Mouse (Mus musculus): Measurements from ENCODE around the gene Lpcat1.
A peak's percentile ranks its signal among the peaks of the same experiment; 100 is the strongest.

Lpcat1 gene

DNA sequence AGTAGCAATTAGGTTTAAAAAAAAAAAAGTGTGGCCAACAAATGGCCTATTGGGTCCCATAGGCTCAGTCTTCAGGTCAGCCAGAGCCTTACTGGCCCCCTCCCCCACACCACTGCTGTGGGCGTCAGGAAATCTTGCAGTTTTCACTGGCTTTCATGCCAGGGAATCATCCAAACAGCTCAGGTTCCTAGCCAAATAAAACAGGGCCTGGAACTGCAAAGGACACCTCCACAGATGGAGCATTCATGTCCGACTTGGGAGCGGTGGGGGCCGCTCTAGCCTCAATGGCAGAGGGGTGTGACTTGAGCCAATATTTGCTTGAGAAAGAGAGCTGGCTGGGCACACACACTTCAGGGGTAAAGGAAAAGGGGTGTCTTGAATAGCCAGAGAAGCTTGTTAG is 20.5 kb upstream of the Lpcat1 start:
- DNase-seq (ENCODE audit: low read depth, low spot score): no peak

DNA sequence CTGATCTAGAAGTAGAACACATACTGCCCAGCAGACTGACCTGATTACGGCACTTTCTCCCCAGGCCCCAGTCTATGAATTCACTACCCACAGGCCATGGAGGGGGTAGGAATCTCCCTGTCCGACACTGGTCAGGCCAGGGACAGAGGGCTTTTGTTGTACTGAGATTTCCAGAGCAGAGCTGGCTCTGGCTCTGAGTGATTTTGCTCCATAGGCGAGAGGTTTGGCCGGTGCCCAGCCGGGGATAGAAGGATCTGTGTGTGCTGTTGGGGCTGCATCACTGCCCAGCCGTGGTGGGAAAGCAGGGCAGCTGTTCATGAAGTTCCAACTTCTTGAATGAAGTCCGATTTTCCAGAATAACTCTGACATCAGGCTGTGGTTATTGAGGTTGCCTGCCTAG is 20.1 kb upstream of the Lpcat1 start:
- DNase-seq (ENCODE audit: low read depth, low spot score): no peak

DNA sequence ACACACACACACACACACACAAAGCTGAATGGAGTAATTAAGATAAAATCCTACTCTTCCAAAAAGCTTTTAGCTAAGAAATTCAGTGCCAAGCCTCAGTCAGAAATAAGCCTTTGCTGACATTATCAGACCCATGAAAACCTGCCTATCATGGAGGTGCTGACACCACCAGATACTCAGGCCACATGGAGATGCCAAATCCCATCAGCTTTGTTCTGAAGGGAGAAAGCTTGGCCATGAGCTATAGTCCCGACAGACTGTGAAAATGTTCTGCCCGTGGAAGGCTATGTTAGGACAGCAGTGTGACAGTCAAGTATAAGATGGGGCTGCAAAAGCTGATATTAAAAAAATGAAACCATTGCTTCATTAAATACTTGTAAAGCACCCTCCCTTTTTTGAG is 19.5 kb upstream of the Lpcat1 start:
- no peak for DNase-seq (ENCODE audit: low read depth, low spot score)

DNA sequence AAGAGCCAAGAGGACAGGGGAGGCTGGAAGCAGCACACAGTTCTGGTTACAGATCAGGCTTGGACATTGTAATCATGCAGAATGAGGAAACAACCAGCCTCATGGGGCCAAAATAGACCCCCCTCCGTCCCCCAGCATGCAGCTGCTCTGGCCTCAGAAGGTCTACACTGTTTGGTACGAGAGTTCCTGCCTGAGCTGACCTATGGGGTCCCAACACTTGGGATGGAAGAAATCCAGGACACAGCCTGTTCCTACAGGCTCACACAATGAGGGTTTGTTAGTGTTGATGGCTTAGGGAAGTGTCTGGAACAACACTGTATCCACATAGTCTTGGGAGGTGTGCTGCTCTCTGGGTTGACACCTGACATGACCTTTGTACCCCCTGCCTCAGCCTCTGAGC is 18.8 kb upstream of the Lpcat1 start:
- DNase-seq (ENCODE audit: low read depth, low spot score): no peak

DNA sequence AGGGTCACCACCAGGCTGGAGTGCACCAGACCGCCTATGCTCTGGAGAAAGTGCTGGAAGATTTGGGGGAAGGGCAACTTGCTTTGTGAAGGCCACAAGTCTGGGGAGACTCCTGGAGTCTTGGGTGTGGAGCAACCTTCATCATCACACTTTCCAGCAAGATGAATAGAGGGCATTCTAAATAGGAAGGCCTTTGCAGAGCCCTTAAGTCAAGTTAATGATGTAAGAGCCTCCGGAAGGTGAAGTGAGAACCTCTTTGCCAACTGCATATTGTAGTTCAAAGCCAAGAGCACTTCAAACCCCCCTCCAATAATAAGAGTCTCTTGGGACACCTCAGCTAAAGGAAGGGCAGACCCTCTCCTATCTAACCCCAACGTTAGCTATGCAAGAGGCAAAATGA is 18.3 kb upstream of the Lpcat1 start:
- no peak for DNase-seq (ENCODE audit: low read depth, low spot score)

DNA sequence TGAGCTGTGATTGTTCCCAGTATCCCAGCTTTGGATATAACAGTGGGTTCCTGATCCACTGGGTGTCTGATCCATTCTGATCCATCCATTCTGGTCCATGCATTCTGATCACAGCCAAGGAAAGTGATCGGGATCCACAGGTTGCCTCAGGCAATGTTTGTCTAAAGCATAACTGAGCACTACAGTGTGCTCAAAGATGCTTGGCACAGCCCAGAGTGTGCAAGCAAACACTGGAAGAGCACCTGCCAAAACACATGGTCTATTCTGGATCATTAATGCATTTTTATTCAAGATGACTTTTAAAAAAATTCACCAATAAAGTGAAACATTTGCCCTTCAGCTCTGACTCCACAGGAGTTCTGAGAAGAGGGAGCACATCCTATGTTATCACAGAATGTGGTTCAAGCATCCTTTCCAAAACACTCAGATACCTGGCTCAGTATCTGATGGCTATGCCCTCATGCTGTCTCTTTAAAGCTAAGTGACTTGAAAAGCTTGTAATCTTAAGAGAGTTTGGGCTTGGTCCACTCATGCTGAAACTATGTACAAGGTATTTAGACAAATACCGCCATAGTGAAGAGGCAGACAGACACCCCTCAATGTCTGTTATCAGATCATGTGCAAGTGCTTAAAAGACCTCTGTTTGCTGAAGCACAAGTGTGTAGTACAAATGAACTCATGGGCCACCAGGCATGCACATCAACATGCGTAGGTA is 13.3 kb upstream of the Lpcat1 start:
- no peak for DNase-seq (ENCODE audit: low read depth, low spot score)

DNA sequence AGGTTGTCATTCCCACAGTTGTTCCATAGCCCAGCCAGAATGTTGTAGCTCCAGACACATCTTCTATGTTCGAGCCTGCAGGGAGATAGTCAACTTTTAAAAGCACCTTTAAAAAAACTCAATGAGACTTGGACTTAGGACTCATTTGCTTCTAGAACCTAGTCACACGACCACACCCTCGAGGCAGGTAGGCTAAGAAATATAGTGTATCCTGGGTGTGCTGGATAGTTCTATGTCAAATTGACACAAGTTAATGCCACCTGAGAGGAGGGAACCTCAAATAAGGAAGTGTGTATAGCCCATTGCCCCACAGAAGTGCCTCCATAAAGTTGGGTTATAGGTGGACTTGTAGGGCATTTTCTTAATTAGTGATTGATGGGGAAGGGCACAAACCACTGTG is 11.7 kb upstream of the Lpcat1 start:
- no peak for DNase-seq (ENCODE audit: low read depth, low spot score)

DNA sequence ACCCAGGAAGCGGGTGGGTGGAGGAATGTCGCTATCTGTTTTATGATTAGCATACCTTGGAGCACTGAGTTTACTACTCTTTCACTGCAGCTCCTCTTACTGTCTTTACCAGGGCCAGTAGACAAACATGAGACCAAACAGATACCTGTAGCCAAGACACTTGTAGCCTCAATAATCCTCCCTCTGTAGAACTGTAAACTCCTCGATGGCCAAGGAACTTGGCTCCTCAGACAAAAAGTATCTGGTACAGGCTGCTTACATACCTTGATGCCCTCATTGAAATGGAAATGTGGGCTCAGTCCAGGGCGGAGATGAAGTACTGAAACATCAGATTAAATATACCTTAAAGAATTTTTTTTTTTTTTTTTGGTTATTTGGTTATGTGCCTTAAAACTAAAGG is 9.7 kb upstream of the Lpcat1 start:
- peak; percentile 81 for DNase-seq (ENCODE audit: low read depth, low spot score)

DNA sequence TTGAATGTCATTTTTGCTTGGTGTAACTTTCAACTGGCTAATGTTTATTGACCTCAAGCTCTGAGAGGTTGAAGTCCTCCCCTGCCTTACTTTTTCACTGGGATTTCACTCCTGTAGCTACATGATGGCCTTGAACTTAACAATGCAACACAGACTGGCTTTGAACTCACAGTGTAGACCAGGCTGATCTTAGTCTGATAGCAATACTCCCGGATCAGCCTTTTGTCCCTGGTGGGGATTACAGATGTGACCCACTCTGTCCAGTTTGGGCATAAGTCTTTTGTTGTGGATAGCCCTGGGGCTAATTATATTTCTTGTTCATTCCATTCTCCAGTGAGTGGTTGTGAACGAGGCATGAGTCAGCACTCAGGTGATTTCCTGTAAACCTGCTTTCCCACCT is 9.3 kb upstream of the Lpcat1 start:
- DNase-seq (ENCODE audit: low read depth, low spot score): peak; percentile 83

DNA sequence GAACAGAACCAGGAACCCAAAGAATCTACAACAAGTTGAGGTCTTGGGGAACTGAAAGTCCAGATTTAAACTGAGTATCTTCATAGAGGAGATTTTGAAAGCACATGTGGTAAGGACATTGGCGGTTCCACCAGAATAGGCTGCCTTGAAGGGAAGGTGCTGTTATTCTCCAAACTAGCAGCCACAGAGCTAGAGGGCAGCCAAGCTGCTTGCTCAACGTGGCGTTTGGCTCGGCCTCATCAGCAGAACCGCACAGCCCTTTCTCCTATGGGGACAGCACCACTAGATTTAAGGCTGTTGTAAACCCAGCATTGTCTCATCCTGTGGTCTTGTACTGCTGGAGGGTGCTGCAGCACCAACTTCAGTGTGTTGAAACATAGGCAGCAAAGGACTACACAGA is 8.3 kb upstream of the Lpcat1 start:
- DNase-seq (ENCODE audit: low read depth, low spot score): peak; percentile 14

DNA sequence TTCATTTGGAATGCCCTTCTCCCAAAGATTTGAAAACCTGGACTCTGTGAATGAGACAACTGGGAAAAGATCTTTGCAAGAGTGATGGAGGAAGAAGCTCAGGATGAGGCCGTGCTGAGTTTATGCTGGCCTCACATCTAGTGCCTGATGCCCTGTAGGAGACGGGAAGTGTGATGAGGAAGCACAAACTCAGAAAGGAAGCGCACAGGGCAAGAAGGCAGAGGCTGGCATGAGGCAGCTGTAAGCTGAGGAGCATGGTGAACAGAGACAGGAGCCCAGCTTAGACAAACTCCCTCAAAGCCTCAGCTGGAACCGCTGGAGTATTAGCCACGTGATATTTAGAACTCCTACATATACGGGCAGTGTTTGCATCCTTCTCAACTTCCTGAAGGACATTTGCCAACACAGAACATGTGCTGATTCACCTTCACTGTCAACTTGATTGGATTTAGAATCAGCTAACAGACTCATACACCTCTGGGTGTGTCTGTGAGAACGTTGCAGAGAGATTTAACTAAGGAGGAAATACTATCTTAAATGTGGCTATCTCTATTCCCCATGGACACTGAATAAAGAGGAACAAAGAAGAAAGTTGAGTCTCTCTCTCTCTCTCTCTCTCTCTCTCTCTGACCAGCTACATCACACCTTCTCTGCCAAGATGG is 7.7 kb upstream of the Lpcat1 start:
- DNase-seq (ENCODE audit: low read depth, low spot score): peak; percentile 18

DNA sequence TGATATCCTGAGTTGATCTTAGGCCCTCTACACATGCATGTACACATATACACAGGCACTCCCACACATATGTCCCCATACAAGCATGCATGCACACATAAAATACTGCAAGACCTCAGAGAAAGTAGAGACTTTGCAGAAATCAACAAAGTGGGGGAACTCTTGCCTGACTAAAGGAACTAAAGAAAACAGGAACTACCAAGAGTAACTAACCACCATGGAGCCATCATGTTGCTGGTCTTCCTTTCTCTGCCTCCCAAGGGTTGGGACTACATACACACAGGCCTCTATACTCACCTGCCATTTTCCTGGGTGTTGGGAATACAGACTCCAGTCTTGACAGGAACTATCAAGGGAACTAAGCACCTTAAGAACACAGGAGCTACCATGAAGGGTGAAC is 5.4 kb upstream of the Lpcat1 start:
- no peak for DNase-seq (ENCODE audit: low read depth, low spot score)

DNA sequence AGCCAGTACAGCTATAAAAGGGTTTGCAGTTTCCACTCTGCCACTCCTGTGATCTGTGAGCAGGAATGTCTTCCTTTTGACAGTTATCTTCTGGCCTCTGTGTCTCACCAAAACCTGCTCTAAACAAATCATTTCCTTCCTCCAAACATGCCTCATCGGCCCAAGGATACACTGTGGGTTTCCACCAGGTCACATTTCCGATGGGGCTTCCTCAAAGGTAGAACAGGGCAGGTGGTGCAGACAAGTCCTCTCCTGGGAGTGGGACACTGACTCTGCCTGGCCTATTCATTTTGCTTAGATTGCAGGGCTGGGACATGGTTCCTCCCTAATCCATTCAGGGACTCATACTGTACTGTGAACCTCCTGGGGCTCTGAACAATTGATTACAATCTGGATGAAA is 1.8 kb upstream of the Lpcat1 start:
- peak; percentile 52 for DNase-seq (ENCODE audit: low read depth, low spot score)

DNA sequence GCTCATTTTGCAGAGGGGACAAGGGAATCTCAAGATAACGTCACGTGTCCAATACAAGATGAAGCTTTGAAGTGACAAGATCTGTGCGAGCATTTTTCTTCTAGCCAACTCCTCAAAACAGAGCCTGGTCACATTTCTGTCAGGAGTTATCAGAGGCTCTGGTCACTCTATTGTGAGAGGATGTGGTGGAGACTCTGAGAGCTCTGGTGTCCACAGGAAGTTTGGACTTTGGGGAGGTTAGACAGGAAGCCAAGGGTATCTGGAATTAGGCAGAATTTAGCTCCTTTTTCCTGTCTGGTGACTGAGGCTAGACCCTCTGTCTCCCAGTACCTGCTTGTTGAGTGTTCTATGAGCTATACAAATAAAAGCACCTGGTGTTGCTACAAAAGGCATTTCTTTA is 586 bp upstream of the Lpcat1 start:
- DNase-seq (ENCODE audit: low read depth, low spot score): no peak

DNA sequence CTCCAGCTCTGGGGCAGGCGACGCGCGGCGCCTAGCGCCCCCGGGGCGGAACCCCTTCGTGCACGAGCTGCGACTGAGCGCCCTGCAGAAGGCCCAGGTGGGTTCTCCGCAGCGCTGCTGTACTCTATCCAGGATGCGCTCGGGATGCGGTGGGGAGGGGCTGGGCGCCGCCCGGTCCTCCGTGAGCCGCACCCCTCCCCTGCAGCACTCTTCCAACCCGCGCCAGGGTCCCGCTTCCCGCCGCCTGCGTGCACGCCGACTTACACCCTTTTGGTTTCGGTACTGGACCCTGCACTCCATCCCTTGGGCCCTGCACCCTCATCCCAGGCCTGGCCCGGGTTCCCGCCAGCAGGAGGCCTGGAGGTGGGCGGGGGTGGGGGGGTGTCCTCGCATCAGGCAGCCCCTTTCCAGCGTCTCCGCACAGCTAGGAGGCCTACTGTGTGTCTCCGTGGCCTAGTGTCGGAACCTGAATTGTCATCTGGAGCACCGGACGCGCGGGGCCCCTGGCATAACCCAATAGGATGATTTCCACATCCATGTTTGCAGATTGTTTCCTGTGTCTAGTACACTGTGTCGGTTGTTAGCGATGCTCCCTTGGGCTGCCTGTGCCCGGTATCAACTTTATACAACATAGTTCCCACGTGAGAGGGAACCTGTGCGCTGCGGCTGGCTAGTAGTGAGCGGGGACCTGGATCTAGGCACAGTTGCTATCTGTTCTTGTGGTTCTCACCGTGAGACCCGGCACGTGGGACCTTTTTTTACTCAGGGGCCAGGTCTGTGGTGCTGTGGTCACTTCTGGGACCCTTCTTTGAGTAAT is 632 bp downstream of the Lpcat1 start:
- peak; percentile 80 for DNase-seq (ENCODE audit: low read depth, low spot score)

DNA sequence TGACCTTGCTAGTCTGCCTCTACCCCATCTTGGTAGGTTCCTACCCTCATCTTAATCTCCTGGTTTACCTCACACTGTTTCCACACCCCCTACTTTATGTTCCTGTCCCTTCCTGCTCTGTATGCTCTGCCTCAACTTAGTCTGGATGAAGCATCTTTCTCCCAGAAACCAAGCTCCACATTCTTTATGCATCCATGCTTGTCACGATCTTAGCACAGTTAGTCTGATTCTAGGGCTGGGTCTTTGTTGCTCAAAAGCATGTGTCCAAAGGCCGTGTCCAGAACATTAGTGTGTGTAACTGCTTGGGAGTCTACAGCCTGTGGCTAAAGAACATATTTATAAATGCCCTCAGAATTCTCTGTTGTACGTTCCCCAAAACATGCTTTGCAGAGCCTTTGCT is 1.8 kb downstream of the Lpcat1 start:
- no peak for DNase-seq (ENCODE audit: low read depth, low spot score)

DNA sequence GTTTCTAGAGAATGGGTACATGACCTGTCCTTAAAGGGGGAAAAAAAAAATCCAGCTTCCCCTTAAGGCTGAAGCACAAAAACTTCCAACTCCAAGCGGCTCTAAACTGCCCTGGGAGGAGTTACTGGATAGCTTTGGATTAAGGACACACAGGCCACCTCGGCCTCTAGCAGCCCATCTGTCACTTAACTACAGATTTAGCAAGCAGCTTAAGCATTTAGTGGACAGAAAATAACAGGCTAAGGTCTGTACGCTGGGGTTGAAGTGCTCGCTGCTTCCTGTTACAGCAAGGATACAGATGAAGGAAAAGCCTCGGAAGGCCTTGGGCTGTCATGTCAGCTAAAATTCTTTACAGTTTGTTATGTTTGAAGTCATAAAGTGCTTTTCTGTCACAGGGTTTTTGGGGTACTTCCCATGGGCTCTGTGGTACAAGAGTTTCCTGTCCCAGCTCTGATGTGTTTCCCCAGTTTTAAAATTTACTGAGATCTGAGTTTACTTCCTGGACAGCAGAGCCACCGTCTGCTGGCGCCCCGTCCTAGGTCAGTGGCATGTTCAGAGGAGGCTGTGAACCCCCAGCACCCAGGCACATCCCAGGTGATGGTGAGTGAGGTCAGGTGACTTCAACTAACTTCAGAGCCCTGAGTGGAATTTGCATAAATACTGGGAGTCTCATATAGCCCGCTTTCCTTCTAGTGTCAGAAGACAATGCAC is 2.4 kb downstream of the Lpcat1 start:
- no peak for DNase-seq (ENCODE audit: low read depth, low spot score)

DNA sequence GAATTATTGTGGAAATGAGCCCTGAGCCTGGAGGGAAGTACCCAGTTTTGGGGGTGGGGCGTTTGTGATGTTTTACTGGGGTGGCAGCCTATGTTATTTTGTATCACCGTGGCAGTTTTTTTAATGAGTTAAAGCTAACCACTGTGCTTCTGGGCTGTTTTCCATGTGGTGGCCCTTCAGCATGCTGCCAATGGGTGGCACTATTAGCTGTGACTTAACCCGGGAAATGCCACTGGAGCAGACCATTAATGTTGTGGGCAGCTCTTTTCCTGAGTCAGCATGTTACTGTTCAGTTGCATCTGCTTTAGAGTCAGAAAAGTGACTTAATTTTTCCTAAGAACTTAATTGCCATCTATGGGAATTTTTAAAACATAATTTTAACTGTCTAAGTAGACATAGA is 5.5 kb downstream of the Lpcat1 start:
- DNase-seq (ENCODE audit: low read depth, low spot score): no peak

DNA sequence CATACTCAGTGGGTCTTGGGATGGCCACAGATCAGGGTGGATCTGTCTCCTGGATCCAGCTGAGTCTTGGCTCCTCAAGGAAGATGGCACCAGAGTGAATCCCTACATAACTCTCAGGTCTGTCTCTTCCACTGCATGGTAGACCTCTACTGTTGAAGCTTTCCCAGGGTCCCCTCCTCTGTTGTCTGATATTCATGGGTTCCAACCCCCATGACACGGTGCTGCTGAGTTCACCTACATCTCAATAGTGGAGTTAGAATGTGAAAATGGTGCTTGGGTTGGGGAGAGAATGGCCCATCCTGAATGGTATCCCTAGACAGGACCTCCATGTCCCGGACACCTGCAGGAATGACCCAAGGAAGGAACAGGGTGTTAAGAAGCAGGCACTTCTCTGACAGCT is 6.7 kb downstream of the Lpcat1 start:
- DNase-seq (ENCODE audit: low read depth, low spot score): no peak

DNA sequence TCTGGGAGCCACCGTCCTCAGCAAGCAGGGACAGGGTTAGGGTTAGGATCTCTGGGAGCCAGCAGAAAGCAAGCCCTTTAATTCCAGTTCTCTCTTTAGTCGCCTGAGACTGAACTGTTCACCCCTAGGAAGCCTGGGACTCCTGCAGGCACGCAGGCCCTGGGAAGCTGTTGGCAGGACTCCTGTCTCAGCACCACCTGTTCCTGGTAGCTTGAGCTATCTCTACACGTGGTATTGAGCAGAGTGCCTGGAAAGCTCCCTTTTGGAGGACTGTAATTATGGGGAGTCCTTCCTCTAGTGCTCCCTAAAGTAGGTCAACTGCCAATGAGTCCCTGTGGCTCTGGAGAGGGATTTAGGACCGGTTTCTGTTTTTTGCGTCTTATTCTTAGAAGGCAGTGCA is 7.2 kb downstream of the Lpcat1 start:
- DNase-seq (ENCODE audit: low read depth, low spot score): no peak

DNA sequence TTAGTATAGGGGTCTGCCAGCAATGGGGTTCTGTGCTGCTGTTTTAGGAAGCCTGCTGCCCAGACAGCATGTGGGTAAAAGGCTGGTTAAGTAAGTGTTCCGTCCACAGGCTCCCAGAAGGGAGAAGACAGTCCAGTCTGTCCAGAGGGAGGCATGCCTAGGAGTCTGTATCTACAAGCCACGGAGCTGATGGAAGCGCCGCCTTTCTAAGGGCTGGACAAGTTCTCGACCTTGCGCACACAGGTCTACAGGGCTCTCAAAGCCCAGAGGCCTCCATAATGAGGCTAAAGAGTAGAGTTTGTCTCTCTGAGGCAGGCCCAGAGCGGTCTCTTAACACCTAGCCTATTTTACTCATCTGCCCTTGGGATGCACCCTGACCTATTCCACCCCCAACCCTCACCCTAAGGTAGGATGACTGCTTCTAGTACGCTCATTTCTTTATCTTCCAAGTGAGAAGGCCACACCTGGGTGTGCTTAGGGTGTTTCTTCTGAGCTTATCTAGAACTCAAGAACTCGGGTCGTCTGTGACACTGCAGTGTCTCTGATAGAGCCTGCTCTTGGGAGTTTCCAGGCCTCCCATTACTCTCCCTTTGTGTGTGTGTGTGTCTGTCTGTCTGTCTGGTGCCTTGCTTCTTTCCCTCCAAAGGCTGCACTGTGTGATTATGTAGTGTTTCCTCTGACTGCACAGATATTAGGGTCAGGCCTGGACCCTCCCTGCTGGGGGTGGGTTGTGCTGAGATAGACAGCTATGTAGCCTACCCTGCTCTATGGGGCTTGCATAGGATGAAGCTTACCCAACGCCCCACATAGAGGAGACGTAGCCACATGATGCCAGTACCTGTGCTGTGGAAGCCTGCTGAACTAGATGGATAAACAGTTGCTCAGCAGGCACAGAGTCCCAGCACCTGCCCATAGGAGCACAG is 8.3 kb downstream of the Lpcat1 start:
- peak; percentile 24 for DNase-seq (ENCODE audit: low read depth, low spot score)
